In genomic region chr10:61516866-61517265, GRCm38 (mm10) we compare ENCODE assay signal across 27 mouse cellular contexts. TPM values are rescaled to one million over a fixed set of nuclear protein-coding genes. Genes with fewer than 3 reads are reported as not detected.
DNase-seq lines count a peak whose midpoint lies in the region; ATAC-seq lines count a peak whose summit lies in the region.
"Had no signal": no experiment of that assay in that cellular context is flagged by ENCODE, and none has a peak within 500 bp of the region (broad histone marks: within the 10 kb centered on the region; RNA-seq: fewer than 3 reads in every experiment).

No protein-coding gene starts in this region.

- no peak for DNase-seq in liver, embryonic 11.5 days (ENCODE audit: low spot score)
- no peak for DNase-seq in liver
- DNase-seq in right cerebral cortex, adult 2 months (ENCODE audit: low spot score in 2 of 2): no peak
- DNase-seq in urinary bladder, adult 18-20 months (ENCODE audit: low spot score in 2 of 2): no peak
- DNase-seq: adrenal gland, adult 2 months; B cell, adult 2 months; cerebellum, adult 11-12 months; cerebellum, postnatal 10 days; heart, postnatal 36 days; kidney, adult 8-10 months; layer of hippocampus, postnatal 36 days; left cerebral cortex, postnatal 4 days; lung, embryonic 14.5 days; lung, postnatal 14 days; right cerebral cortex, postnatal 14 days; thymus, postnatal 14 days had no signal

- peaks cover 5% of the 10 kb centered on the region for H3K9me3 ChIP-seq in liver, embryonic 11.5 days (ENCODE audit: control insufficient read depth, low read length)
- H3K9me3 ChIP-seq in liver, embryonic 15.5 days (replicated peaks): no peaks in the 10 kb centered on the region
- H3K9me3 ChIP-seq in midbrain, embryonic 13.5 days: no peaks in the 10 kb centered on the region
- H3K9me3 ChIP-seq: embryonic facial prominence, embryonic 13.5 days; hindbrain, embryonic 12.5 days; neural tube, embryonic 13.5 days had no signal

- peak; percentile 78 for ATAC-seq in liver, embryonic 11.5 days (replicated peaks; ENCODE audit: low FRiP score)
- ATAC-seq in erythroblast, adult 5-6 weeks (replicated peaks; ENCODE audit: low FRiP score, poor library complexity, severe bottlenecking): peak; percentile 78
- ATAC-seq in liver, embryonic 15.5 days (ENCODE audit: insufficient read depth): peak; percentile 69
- no peak for ATAC-seq in midbrain, embryonic 13.5 days
- ATAC-seq: activated CD4-positive, CD25-positive, alpha-beta regulatory T cell, adult 4 months; intestine, embryonic 16.5 days had no signal

- H3K4me3 ChIP-seq in liver, embryonic 11.5 days (ENCODE audit: low read depth, low read length): no peak overlapping the region
- no peak overlapping the region for H3K4me3 ChIP-seq in liver, embryonic 15.5 days (replicated peaks)
- H3K4me3 ChIP-seq in midbrain, embryonic 13.5 days (replicated peaks): no peak overlapping the region
- H3K4me3 ChIP-seq: embryonic facial prominence, embryonic 13.5 days; erythroblast, embryonic 14.5 days; hindbrain, embryonic 12.5 days; neural tube, embryonic 13.5 days had no signal

- H3K4me2 ChIP-seq in liver, embryonic 11.5 days: no peak overlapping the region
- H3K4me2 ChIP-seq in liver, embryonic 15.5 days: no peak overlapping the region
- no peak overlapping the region for H3K4me2 ChIP-seq in midbrain, embryonic 13.5 days (replicated peaks)
- H3K4me2 ChIP-seq: embryonic facial prominence, embryonic 13.5 days; hindbrain, embryonic 12.5 days; lung, embryonic 14.5 days; midbrain, embryonic 11.5 days; neural tube, embryonic 13.5 days had no signal

- H3K27ac ChIP-seq in liver, embryonic 11.5 days (ENCODE audit: low read depth, low read length): no peak overlapping the region
- H3K27ac ChIP-seq in liver, embryonic 15.5 days (replicated peaks): no peak overlapping the region
- H3K27ac ChIP-seq in midbrain, embryonic 13.5 days: no peak overlapping the region
- H3K27ac ChIP-seq: embryonic facial prominence, embryonic 13.5 days; hindbrain, embryonic 12.5 days; kidney, postnatal 0 days; neural tube, embryonic 13.5 days had no signal

- H3K4me1 ChIP-seq in liver, embryonic 11.5 days (replicated peaks; ENCODE audit: control insufficient read depth, insufficient read depth, low read length): peaks cover 18% of the 10 kb centered on the region
- peaks cover 30% of the 10 kb centered on the region for H3K4me1 ChIP-seq in liver, embryonic 15.5 days (replicated peaks)
- peaks cover 17% of the 10 kb centered on the region for H3K4me1 ChIP-seq in midbrain, embryonic 13.5 days (replicated peaks)

- H3K27me3 ChIP-seq in liver, embryonic 11.5 days (replicated peaks; ENCODE audit: control insufficient read depth, insufficient read depth, low read length): no peaks in the 10 kb centered on the region
- no peaks in the 10 kb centered on the region for H3K27me3 ChIP-seq in liver, embryonic 15.5 days
- H3K27me3 ChIP-seq in midbrain, embryonic 13.5 days: no peaks in the 10 kb centered on the region
- H3K27me3 ChIP-seq: embryonic facial prominence, embryonic 13.5 days; hindbrain, embryonic 12.5 days; neural tube, embryonic 13.5 days had no signal

- H3K9ac ChIP-seq in liver, embryonic 11.5 days (ENCODE audit: low read depth, low read length): no peak overlapping the region
- H3K9ac ChIP-seq in liver, embryonic 15.5 days: no peak overlapping the region
- H3K9ac ChIP-seq in midbrain, embryonic 13.5 days (replicated peaks): no peak overlapping the region
- H3K9ac ChIP-seq: embryonic facial prominence, embryonic 13.5 days; hindbrain, embryonic 12.5 days; lung, embryonic 14.5 days; neural tube, embryonic 13.5 days had no signal

- no peaks in the 10 kb centered on the region for H3K36me3 ChIP-seq in liver, embryonic 11.5 days (ENCODE audit: control insufficient read depth, insufficient read depth, low read length)
- 0 out of 2 replicates have a peak, but pooled peaks cover 5% of the 10 kb centered on the region for H3K36me3 ChIP-seq in liver, embryonic 15.5 days (replicated peaks)
- H3K36me3 ChIP-seq in midbrain, embryonic 13.5 days: no peaks in the 10 kb centered on the region
- H3K36me3 ChIP-seq: embryonic facial prominence, embryonic 13.5 days; hindbrain, embryonic 12.5 days; neural tube, embryonic 13.5 days had no signal

- 63% methylated on average over 5 of the region's 5 CpGs for WGBS in liver, embryonic 11.5 days
- 37% methylated on average over 5 of the region's 5 CpGs for WGBS in liver, embryonic 15.5 days (ENCODE audit: insufficient replicate concordance)
- 86% methylated on average over 5 of the region's 5 CpGs for WGBS in midbrain, embryonic 13.5 days

RNA-seq across cellular contexts. Expression of gene Lrrc20, which starts 41.3 kb away (rescaled TPM):
- 12.0 and 14.1 TPM in 2 replicates for polyA plus RNA-seq in liver, embryonic 11.5 days (2014; fragmentation: Nextera tagmentation; extraction: Ambion mirVana)
- 1.3 and 2.1 TPM in 2 replicates for total RNA-seq in erythroblast, adult 5-6 weeks (2015; ENCODE audit: low replicate concordance)
- total RNA-seq in erythroblast, adult 5-6 weeks (2017; ENCODE audit: low replicate concordance): 0.70 and 3.2 TPM in 2 replicates
- 5.8 and 6.1 TPM in 2 replicates for polyA plus RNA-seq in liver, embryonic 15.5 days (2015; fragmentation: Nextera tagmentation; extraction: Ambion mirVana)
- 15.6 and 15.9 TPM in 2 replicates for polyA plus RNA-seq in midbrain, embryonic 13.5 days (2015; fragmentation: Nextera tagmentation; extraction: Ambion mirVana)
